Mouse (Mus musculus) hindbrain, embryonic 13.5 days (tissue): ENCODE data around the gene Cep19. TPM values are rescaled to one million over a fixed set of nuclear protein-coding genes. Genes with fewer than 3 reads are reported as not detected.

ENCODE experiments used
- ATAC-seq: fragments of 200-750 bp; cut with Nextera tagmentation; 2 replicates; pipeline ENCODE4 v1.8.0; 2017; ENCODE audit warnings: moderate TSS enrichment; ENCODE audit not compliant: low FRiP score
- H3K27ac ChIP-seq: fragments of 300-500 bp; sonication (generic); 2 replicates; pipeline ENCODE4 v1.5.1; 2015; ENCODE audit warnings: inconsistent platforms, mild to moderate bottlenecking, moderate library complexity
- H3K27me3 ChIP-seq: fragments of 300-500 bp; sonication (generic); 2 replicates; pipeline ENCODE4 v1.6.1; 2015; ENCODE audit warnings: mild to moderate bottlenecking, inconsistent platforms
- H3K36me3 ChIP-seq: fragments of 300-500 bp; sonication (generic); 2 replicates; pipeline ENCODE4 v1.6.1; 2015; ENCODE audit warnings: mild to moderate bottlenecking, inconsistent platforms
- H3K4me1 ChIP-seq: fragments of 300-500 bp; sonication (generic); replicated peaks from 2 replicates; pipeline ENCODE4 v1.6.1; 2015; ENCODE audit warnings: inconsistent platforms
- H3K4me2 ChIP-seq: fragments of 300-500 bp; sonication (generic); 2 replicates; pipeline ENCODE4 v1.6.1; 2015; ENCODE audit warnings: inconsistent platforms, mild to moderate bottlenecking, moderate library complexity
- H3K4me3 ChIP-seq: fragments of 300-500 bp; sonication (generic); 2 replicates; pipeline ENCODE4 v1.5.1; 2015; ENCODE audit warnings: mild to moderate bottlenecking, inconsistent platforms
- H3K9ac ChIP-seq: fragments of 300-500 bp; sonication (generic); 2 replicates; pipeline ENCODE4 v1.6.1; 2015; ENCODE audit warnings: mild to moderate bottlenecking, inconsistent platforms
- H3K9me3 ChIP-seq: fragments of 300-500 bp; sonication (generic); 2 replicates; pipeline ENCODE4 v1.6.1; 2016; ENCODE audit warnings: inconsistent platforms
- WGBS: fragments of 180-500 bp; shearing (Covaris S2); methylation state at CpG from one replicate; pipeline ENCODE4 v1.1.7; 2015; 5-methylcytosine and 5-hydroxymethylcytosine counted together
- polyA plus RNA-seq: library from polyadenylated mRNA; unstranded; fragments of >200 nt; fragmentation: Nextera tagmentation; extraction: Ambion mirVana; gene quantifications from 2 replicates; pipeline ENCODE4 v1.2.1, GENCODE M21; 2015

The Cep19 gene
- polyA plus RNA-seq, 1 experiment from 2014 or later: 52.0 TPM

- no peaks in the 10 kb centered on the region for H3K9me3 ChIP-seq
- H3K27me3 ChIP-seq: no peaks in the 10 kb centered on the region
- no peaks in the 10 kb centered on the region for H3K4me1 ChIP-seq
- no peak overlapping the region for H3K27ac ChIP-seq
- H3K4me3 ChIP-seq: no peak overlapping the region
- ATAC-seq: no peak
- H3K9ac ChIP-seq: no peak overlapping the region
- 84% methylated on average over 20 of the region's 20 CpGs for WGBS
- no peak overlapping the region for H3K4me2 ChIP-seq
- no peaks in the 10 kb centered on the region for H3K36me3 ChIP-seq
Measured at GRCm38 (mm10) chr16:32129449-32130189, 30.0 kb downstream of the Cep19 start.

- ATAC-seq: no peak
- Histone ChIP-seq H3K4me2 (no peak overlapping the region), H3K27ac (no peak overlapping the region), H3K9ac (no peak overlapping the region), H3K27me3 (no peaks in the 10 kb centered on the region), H3K4me1 (no peaks in the 10 kb centered on the region), H3K36me3 (no peaks in the 10 kb centered on the region), H3K9me3 (no peaks in the 10 kb centered on the region), H3K4me3 (no peak overlapping the region)
- 79% methylated on average over 16 of the region's 16 CpGs for WGBS
Measured at GRCm38 (mm10) chr16:32130190-32130826, 30.7 kb downstream of the Cep19 start.

GRCm38 (mm10) chr16:32133148-32133547 lies 33.5 kb downstream of the Cep19 start:
- no peaks in the 10 kb centered on the region for H3K36me3 ChIP-seq
- H3K9ac ChIP-seq: no peak overlapping the region
- WGBS: 81% methylated on average over 3 of the region's 3 CpGs
- no peak overlapping the region for H3K4me3 ChIP-seq
- no peaks in the 10 kb centered on the region for H3K4me1 ChIP-seq
- H3K27ac ChIP-seq: no peak overlapping the region
- H3K4me2 ChIP-seq: no peak overlapping the region
- no peak for ATAC-seq
- no peaks in the 10 kb centered on the region for H3K27me3 ChIP-seq
- 0 out of 2 replicates have a peak, but pooled peaks cover 3% of the 10 kb centered on the region for H3K9me3 ChIP-seq

GRCm38 (mm10) chr16:32135842-32136357 lies 36.3 kb downstream of the Cep19 start:
- H3K4me3 ChIP-seq: no peak overlapping the region
- no peaks in the 10 kb centered on the region for H3K27me3 ChIP-seq
- no peak overlapping the region for H3K27ac ChIP-seq
- ATAC-seq: no peak
- no peaks in the 10 kb centered on the region for H3K36me3 ChIP-seq
- 0 out of 2 replicates have a peak, but pooled peaks cover 3% of the 10 kb centered on the region for H3K9me3 ChIP-seq
- no peaks in the 10 kb centered on the region for H3K4me1 ChIP-seq
- no peak overlapping the region for H3K4me2 ChIP-seq
- WGBS: 83% methylated on average over 7 of the region's 7 CpGs
- H3K9ac ChIP-seq: no peak overlapping the region

DNA sequence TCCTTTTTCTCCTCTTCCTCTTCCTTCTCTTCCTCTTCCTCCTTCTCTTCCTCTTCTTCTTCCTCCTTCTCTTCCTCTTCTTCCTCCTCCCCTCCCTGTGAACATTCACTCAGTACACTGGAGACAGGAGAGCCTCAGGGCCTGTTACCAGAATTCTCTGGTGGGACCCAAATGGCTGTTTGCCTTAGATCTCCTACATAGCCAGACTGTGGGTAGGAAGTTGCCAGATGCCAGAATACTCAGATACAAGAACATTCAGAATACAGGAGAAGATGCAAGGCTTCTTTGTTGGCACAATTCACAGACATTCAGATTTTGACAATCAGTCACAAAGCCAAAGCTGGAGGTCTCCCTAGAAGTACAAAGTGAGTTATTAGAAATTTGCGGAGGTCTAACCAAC lies 39.4 kb downstream of the Cep19 start:
- Histone ChIP-seq H3K36me3 (peaks cover 11% of the 10 kb centered on the region), H3K27me3 (no peaks in the 10 kb centered on the region), H3K27ac (no peak overlapping the region), H3K9me3 (peaks cover 5% of the 10 kb centered on the region; the same call in 1 of the 2 replicates), H3K4me2 (no peak overlapping the region), H3K9ac (no peak overlapping the region), H3K4me3 (no peak overlapping the region), H3K4me1 (no peaks in the 10 kb centered on the region)
- ATAC-seq: no peak
- WGBS: 95% methylated on average over 1 of the region's 1 CpGs

GRCm38 (mm10) chr16:32143766-32144165 lies 44.2 kb downstream of the Cep19 start:
- H3K27me3 ChIP-seq: no peaks in the 10 kb centered on the region
- no peak overlapping the region for H3K4me2 ChIP-seq
- H3K36me3 ChIP-seq: peaks cover 18% of the 10 kb centered on the region
- H3K9me3 ChIP-seq: peaks cover 3% of the 10 kb centered on the region; the same call in 1 of the 2 replicates
- H3K9ac ChIP-seq: no peak overlapping the region
- H3K4me1 ChIP-seq: no peaks in the 10 kb centered on the region; the same call in 1 of the 2 replicates
- no peak overlapping the region for H3K4me3 ChIP-seq
- no peak for ATAC-seq
- WGBS: 97% methylated on average over 15 of the region's 15 CpGs
- H3K27ac ChIP-seq: no peak overlapping the region

- no peak overlapping the region for H3K9ac ChIP-seq
- no peak overlapping the region for H3K4me2 ChIP-seq
- H3K9me3 ChIP-seq: peaks cover 3% of the 10 kb centered on the region; the same call in 1 of the 2 replicates
- no peak for ATAC-seq
- no peaks in the 10 kb centered on the region for H3K27me3 ChIP-seq
- H3K36me3 ChIP-seq: peaks cover 18% of the 10 kb centered on the region
- WGBS: 94% methylated on average over 17 of the region's 17 CpGs
- H3K4me3 ChIP-seq: no peak overlapping the region
- H3K27ac ChIP-seq: no peak overlapping the region
- H3K4me1 ChIP-seq: no peaks in the 10 kb centered on the region; the same call in 1 of the 2 replicates
Measured at GRCm38 (mm10) chr16:32144592-32144991, 45.0 kb downstream of the Cep19 start.

DNA sequence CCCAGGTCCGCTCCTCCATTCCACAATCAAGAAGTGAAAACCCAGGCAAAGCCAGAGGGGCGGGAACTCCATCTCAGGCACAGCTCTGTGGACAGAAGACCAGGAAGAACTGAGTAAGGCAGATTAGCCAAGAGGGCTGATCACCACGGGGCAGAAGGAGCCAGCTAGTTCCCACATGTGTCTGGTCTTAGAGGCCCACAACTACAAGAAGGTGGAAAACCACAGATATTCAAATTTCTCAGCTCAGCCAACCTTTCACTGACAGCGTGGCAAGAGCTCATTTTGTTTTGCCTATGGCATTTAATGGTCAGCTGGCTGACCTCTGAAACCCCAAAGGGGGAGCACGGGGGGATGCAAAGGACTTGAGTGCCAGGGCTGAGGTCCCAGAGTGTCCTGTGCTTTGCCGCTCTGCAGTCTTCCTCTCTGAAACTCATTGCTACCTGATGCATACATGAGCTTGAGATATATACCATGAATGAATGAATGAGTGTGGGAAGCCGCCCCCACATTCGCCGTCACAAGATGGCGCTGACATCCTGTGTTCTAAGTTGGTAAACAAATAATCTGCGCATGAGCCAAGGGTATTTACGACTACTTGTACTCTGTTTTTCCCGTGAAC lies 48.1 kb downstream of the Cep19 start:
- H3K36me3 ChIP-seq: peaks cover 18% of the 10 kb centered on the region

GRCm38 (mm10) chr16:32153976-32154375 lies 54.4 kb downstream of the Cep19 start:
- 92% methylated on average over 1 of the region's 1 CpGs for WGBS
- H3K27me3 ChIP-seq: no peaks in the 10 kb centered on the region
- no peaks in the 10 kb centered on the region for H3K9me3 ChIP-seq
- 0 out of 2 replicates have a peak overlapping the region, but pooled peaks have one; percentile 6 for H3K9ac ChIP-seq
- peaks cover 15% of the 10 kb centered on the region; the same call in 1 of the 2 replicates for H3K4me1 ChIP-seq
- no peaks in the 10 kb centered on the region for H3K36me3 ChIP-seq
- H3K4me2 ChIP-seq: no peak overlapping the region
- ATAC-seq: no peak
- no peak overlapping the region for H3K27ac ChIP-seq
- no peak overlapping the region for H3K4me3 ChIP-seq

More for the DNA sequence above, 48.1 kb downstream of the Cep19 start:
- ATAC-seq: no peak
- Histone ChIP-seq H3K9me3 (peaks cover 3% of the 10 kb centered on the region; the same call in 1 of the 2 replicates), H3K27ac (no peak overlapping the region), H3K4me1 (no peaks in the 10 kb centered on the region; the same call in 1 of the 2 replicates), H3K4me2 (peak overlapping the region; percentile 34), H3K27me3 (no peaks in the 10 kb centered on the region), H3K4me3 (no peak overlapping the region), H3K9ac (no peak overlapping the region)
- WGBS: 66% methylated on average over 11 of the region's 13 CpGs

DNA sequence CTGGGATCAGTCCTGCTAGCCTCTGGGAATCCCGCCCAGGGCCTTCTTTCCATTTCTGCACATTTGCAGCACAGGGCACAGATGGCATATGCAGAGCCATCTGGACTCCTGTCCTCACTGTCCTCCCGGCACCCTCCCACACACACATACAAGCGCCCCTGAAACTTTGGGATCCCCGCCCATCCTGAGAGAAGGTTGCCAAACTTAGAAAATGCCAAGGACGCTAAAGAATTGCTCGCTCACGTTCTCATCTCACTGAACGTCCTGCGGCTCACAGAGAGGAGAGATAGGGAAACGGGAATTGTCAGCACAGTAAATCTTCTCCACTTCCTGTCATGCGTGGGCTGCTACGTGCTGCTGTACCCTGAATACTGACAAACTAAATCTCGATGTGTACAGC lies 54.8 kb downstream of the Cep19 start:
- Histone ChIP-seq H3K9me3 (no peaks in the 10 kb centered on the region), H3K4me1 (peaks cover 15% of the 10 kb centered on the region; the same call in 1 of the 2 replicates), H3K36me3 (no peaks in the 10 kb centered on the region), H3K27me3 (no peaks in the 10 kb centered on the region), H3K4me3 (no peak overlapping the region), H3K27ac (no peak overlapping the region), H3K9ac (0 out of 2 replicates have a peak overlapping the region, but pooled peaks have one; percentile 6), H3K4me2 (no peak overlapping the region)
- WGBS: 75% methylated on average over 13 of the region's 13 CpGs
- no peak for ATAC-seq

GRCm38 (mm10) chr16:32156719-32157118 lies 57.1 kb downstream of the Cep19 start:
- WGBS: 59% methylated on average over 3 of the region's 3 CpGs
- H3K27ac ChIP-seq: no peak overlapping the region

GRCm38 (mm10) chr16:32157369-32157768 lies 57.8 kb downstream of the Cep19 start:
- no peak overlapping the region for H3K4me3 ChIP-seq
- H3K27me3 ChIP-seq: no peaks in the 10 kb centered on the region
- no peak overlapping the region for H3K27ac ChIP-seq
- H3K9ac ChIP-seq: no peak overlapping the region
- 89% methylated on average over 2 of the region's 2 CpGs for WGBS
- H3K4me1 ChIP-seq: peaks cover 15% of the 10 kb centered on the region; the same call in 1 of the 2 replicates
- no peak overlapping the region for H3K4me2 ChIP-seq
- H3K9me3 ChIP-seq: no peaks in the 10 kb centered on the region
- no peak for ATAC-seq
- H3K36me3 ChIP-seq: no peaks in the 10 kb centered on the region

More at GRCm38 (mm10) chr16:32156719-32157118, 57.1 kb downstream of the Cep19 start:
- Histone ChIP-seq H3K4me1 (peaks cover 15% of the 10 kb centered on the region; the same call in 1 of the 2 replicates), H3K36me3 (no peaks in the 10 kb centered on the region), H3K9me3 (no peaks in the 10 kb centered on the region), H3K9ac (no peak overlapping the region), H3K27me3 (no peaks in the 10 kb centered on the region), H3K4me2 (no peak overlapping the region), H3K4me3 (no peak overlapping the region)
- no peak for ATAC-seq
